ENCODE assay signal across 19 mouse cellular contexts in the genomic region with DNA sequence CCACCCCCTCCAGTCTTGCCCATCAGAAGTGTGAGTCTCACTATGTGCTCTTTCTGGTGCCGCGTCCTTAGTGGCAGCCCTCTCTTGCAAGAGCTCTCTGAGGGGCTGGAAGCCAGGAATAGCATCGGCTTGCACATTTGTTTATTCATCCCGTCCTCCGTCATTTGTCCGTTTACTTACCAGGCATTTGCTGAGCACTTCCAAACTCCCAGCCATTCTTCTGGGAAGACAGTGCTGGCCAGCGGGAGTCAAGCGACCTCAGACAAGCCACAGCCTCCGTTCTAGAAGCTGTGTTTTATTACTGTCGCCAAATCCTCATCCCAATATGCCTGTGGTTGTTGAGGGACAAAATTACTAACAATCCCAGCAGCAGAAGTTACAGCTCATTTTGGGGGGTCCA.
DNase-seq lines count a peak whose midpoint lies in the region; ATAC-seq and TF ChIP-seq lines count a peak whose summit lies in the region.
"Had no signal": no experiment of that assay in that cellular context is flagged by ENCODE, and none has a peak within 500 bp of the region (broad histone marks: within the 10 kb centered on the region; RNA-seq: fewer than 3 reads in every experiment).

No protein-coding gene starts in this region.

- H3K27me3 ChIP-seq in embryonic facial prominence, embryonic 13.5 days: peaks cover 7% of the 10 kb centered on the region; the same call in 1 of the 2 replicates
- H3K27me3 ChIP-seq in embryonic facial prominence, embryonic 10.5 days (replicated peaks; ENCODE audit: low read depth, poor library complexity, severe bottlenecking): no peaks in the 10 kb centered on the region
- H3K27me3 ChIP-seq in small intestine, adult 2 months (ENCODE audit: control insufficient read depth, insufficient read depth, low read length): no peaks in the 10 kb centered on the region
- H3K27me3 ChIP-seq: hindbrain, embryonic 13.5 days; liver, embryonic 13.5 days; midbrain, embryonic 13.5 days; neural tube, embryonic 12.5 days had no signal

- H3K9ac ChIP-seq in embryonic facial prominence, embryonic 13.5 days: no peak overlapping the region
- H3K9ac ChIP-seq: hindbrain, embryonic 13.5 days; liver, embryonic 13.5 days; midbrain, embryonic 13.5 days; neural tube, embryonic 12.5 days had no signal

- H3K4me3 ChIP-seq in embryonic facial prominence, embryonic 13.5 days: no peak overlapping the region
- no peak overlapping the region for H3K4me3 ChIP-seq in embryonic facial prominence, embryonic 10.5 days
- H3K4me3 ChIP-seq in small intestine, adult 2 months (ENCODE audit: low read depth, low read length): no peak overlapping the region
- H3K4me3 ChIP-seq: hindbrain, embryonic 13.5 days; liver, embryonic 13.5 days; midbrain, embryonic 13.5 days; neural tube, embryonic 12.5 days had no signal

- H3K36me3 ChIP-seq in embryonic facial prominence, embryonic 13.5 days: no peaks in the 10 kb centered on the region
- H3K36me3 ChIP-seq in embryonic facial prominence, embryonic 10.5 days (replicated peaks): no peaks in the 10 kb centered on the region
- H3K36me3 ChIP-seq in small intestine, adult 2 months (ENCODE audit: control insufficient read depth, insufficient read depth, low read length): no peaks in the 10 kb centered on the region
- H3K36me3 ChIP-seq: hindbrain, embryonic 13.5 days; liver, embryonic 13.5 days; midbrain, embryonic 13.5 days; neural tube, embryonic 12.5 days had no signal

- no peak overlapping the region for H3K4me2 ChIP-seq in embryonic facial prominence, embryonic 13.5 days
- H3K4me2 ChIP-seq: heart, embryonic 11.5 days; hindbrain, embryonic 13.5 days; liver, embryonic 13.5 days; midbrain, embryonic 13.5 days; neural tube, embryonic 12.5 days had no signal

- 77% methylated on average over 10 of the region's 10 CpGs for WGBS in embryonic facial prominence, embryonic 13.5 days
- 79% methylated on average over 10 of the region's 10 CpGs for WGBS in embryonic facial prominence, embryonic 10.5 days
- WGBS in small intestine, adult 2 months: 64% methylated on average over 10 of the region's 10 CpGs

- ATAC-seq in embryonic facial prominence, embryonic 13.5 days (ENCODE audit: insufficient number of reproducible peaks, insufficient read depth, low FRiP score, low TSS enrichment, low read depth): no peak
- ATAC-seq: midbrain, embryonic 13.5 days had no signal

- no peak for DNase-seq in embryonic facial prominence, embryonic 10.5 days (ENCODE audit: low spot score)
- peak; percentile 5 for DNase-seq in urinary bladder, postnatal 14 days (ENCODE audit: low spot score)
- DNase-seq in urinary bladder, postnatal 25 days (ENCODE audit: low spot score): no peak
- no peak for DNase-seq in spleen, postnatal 10 days (ENCODE audit: low spot score in 2 of 2)
- DNase-seq in cerebellum, postnatal 14 days: no peak
- DNase-seq in spleen, adult 18-20 months: no peak
- DNase-seq: adrenal gland, adult 8-10 months; cerebellum, adult 9-11 months; heart, postnatal 14 days; kidney, postnatal 25 days; layer of hippocampus, adult 9-11 months; liver, embryonic 13.5 days; right cerebral cortex, postnatal 4 days had no signal

- H3K4me1 ChIP-seq in embryonic facial prominence, embryonic 13.5 days: peaks cover 29% of the 10 kb centered on the region
- H3K4me1 ChIP-seq in embryonic facial prominence, embryonic 10.5 days: peaks cover 14% of the 10 kb centered on the region
- H3K4me1 ChIP-seq in small intestine, adult 2 months (ENCODE audit: control insufficient read depth, insufficient read depth, insufficient read length, low read length): no peaks in the 10 kb centered on the region
- H3K4me1 ChIP-seq: liver, embryonic 13.5 days; neural tube, embryonic 12.5 days had no signal

- no peaks in the 10 kb centered on the region for H3K9me3 ChIP-seq in embryonic facial prominence, embryonic 13.5 days
- H3K9me3 ChIP-seq in embryonic facial prominence, embryonic 10.5 days: no peaks in the 10 kb centered on the region
- H3K9me3 ChIP-seq: hindbrain, embryonic 13.5 days; liver, embryonic 13.5 days; midbrain, embryonic 13.5 days; neural tube, embryonic 12.5 days had no signal

- no peak for TF ChIP-seq POLR2A in small intestine, adult 2 months (IDR thresholded peaks at IDR 0.05; ENCODE audit: low read depth, low read length)

- H3K27ac ChIP-seq in embryonic facial prominence, embryonic 13.5 days: peak overlapping the region; percentile 7; the same call in 1 of the 2 replicates
- no peak overlapping the region for H3K27ac ChIP-seq in embryonic facial prominence, embryonic 10.5 days (replicated peaks)
- peak overlapping the region; percentile 41; the same call in 1 of the 2 replicates for H3K27ac ChIP-seq in small intestine, adult 2 months (ENCODE audit: insufficient read depth, low read depth, low read length)
- H3K27ac ChIP-seq: hindbrain, embryonic 13.5 days; liver, embryonic 13.5 days; midbrain, embryonic 13.5 days; neural tube, embryonic 12.5 days had no signal

- no peak for TF ChIP-seq CTCF in small intestine, adult 2 months (IDR thresholded peaks at IDR 0.05; ENCODE audit: extremely low read depth, insufficient read length, insufficient replicate concordance, low read depth, low read length)
